Mouse (Mus musculus) heart, embryonic 11.5 days (tissue): ENCODE measurements around the gene Rmdn2. TPM values are rescaled to one million over a fixed set of nuclear protein-coding genes. Genes with fewer than 3 reads are reported as not detected.

Experiments
- ATAC-seq: fragments of 200-750 bp; cut with Nextera tagmentation; replicated peaks from 2 replicates; pipeline ENCODE4 v1.8.0; 2017; ENCODE audit warnings: moderate library complexity; ENCODE audit not compliant: insufficient number of reproducible peaks, low FRiP score, low TSS enrichment
- H3K27ac ChIP-seq: fragments of 300-500 bp; sonication (generic); 2 replicates; pipeline ENCODE4 v1.5.1; 2014; ENCODE audit warnings: mild to moderate bottlenecking, low read depth, low read length
- H3K27me3 ChIP-seq: fragments of 300-500 bp; sonication (generic); 2 replicates; pipeline ENCODE4 v1.6.1; 2014; ENCODE audit warnings: mild to moderate bottlenecking, low read length, mixed read lengths; ENCODE audit not compliant: control insufficient read depth, insufficient read depth
- H3K36me3 ChIP-seq: fragments of 300-500 bp; sonication (generic); 2 replicates; pipeline ENCODE4 v1.6.1; 2014; ENCODE audit warnings: mild to moderate bottlenecking, low read length, moderate library complexity, mixed read lengths; ENCODE audit not compliant: control insufficient read depth, insufficient read depth
- H3K4me1 ChIP-seq: fragments of 300-500 bp; sonication (generic); 2 replicates; pipeline ENCODE4 v1.6.1; 2014; ENCODE audit warnings: low read length; ENCODE audit not compliant: control insufficient read depth, insufficient read depth
- H3K4me2 ChIP-seq: fragments of 300-500 bp; sonication (generic); 2 replicates; pipeline ENCODE4 v1.6.1; 2014; ENCODE audit warnings: mild to moderate bottlenecking, moderate library complexity
- H3K4me3 ChIP-seq: fragments of 300-500 bp; sonication (generic); 2 replicates; pipeline ENCODE4 v1.5.1; 2014; ENCODE audit warnings: low read depth, low read length
- H3K9ac ChIP-seq: fragments of 300-500 bp; sonication (generic); 2 replicates; pipeline ENCODE4 v1.6.1; 2014; ENCODE audit warnings: mild to moderate bottlenecking, low read depth, low read length, moderate library complexity
- H3K9me3 ChIP-seq: fragments of 300-500 bp; sonication (generic); replicated peaks from 2 replicates; pipeline ENCODE4 v1.6.1; 2016; ENCODE audit warnings: low read length; ENCODE audit not compliant: control insufficient read depth
- WGBS: fragments of 180-500 bp; shearing (Covaris S2); extraction: QIAGEN DNeasy Blood & Tissue Kit; methylation state at CpG from one replicate; pipeline ENCODE4 v1.1.7; 2014; ENCODE audit not compliant: insufficient replicate concordance; 5-methylcytosine and 5-hydroxymethylcytosine counted together
- polyA plus RNA-seq: library from polyadenylated mRNA; unstranded; fragments of >200 nt; fragmentation: Nextera tagmentation; extraction: Ambion mirVana; gene quantifications from 2 replicates; pipeline ENCODE4 v1.2.1, GENCODE M21; 2014

Rmdn2 gene
- polyA plus RNA-seq, 1 experiment from 2014 or later: 20.2 TPM

DNA sequence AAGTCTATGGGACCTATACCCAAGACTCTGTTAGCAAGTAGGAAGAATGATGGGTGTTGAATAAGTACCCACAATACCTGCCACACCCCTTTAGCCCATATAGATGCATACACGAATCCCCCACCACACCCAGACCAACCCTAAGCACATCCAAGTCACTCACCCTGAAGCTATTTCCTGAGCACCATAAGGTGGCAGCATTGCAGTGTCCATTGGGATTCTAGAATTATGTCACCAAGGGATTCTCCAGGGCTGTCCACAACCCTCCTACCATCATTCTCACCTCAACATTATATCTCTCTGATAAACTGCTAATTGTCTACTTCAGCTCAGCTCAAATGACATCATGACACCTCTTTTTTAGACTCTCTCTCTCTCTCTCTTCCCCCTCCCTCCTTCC, 87.5 kb downstream of the Rmdn2 start:
- WGBS: 10% methylated on average over 1 of the region's 1 CpGs
- H3K36me3 ChIP-seq: no peaks in the 10 kb centered on the region
- no peak overlapping the region for H3K4me2 ChIP-seq
- ATAC-seq: no peak
- no peaks in the 10 kb centered on the region for H3K4me1 ChIP-seq
- H3K27me3 ChIP-seq: no peaks in the 10 kb centered on the region
- no peak overlapping the region for H3K27ac ChIP-seq
- no peak overlapping the region for H3K9ac ChIP-seq
- no peak overlapping the region for H3K4me3 ChIP-seq
- H3K9me3 ChIP-seq: no peaks in the 10 kb centered on the region

DNA sequence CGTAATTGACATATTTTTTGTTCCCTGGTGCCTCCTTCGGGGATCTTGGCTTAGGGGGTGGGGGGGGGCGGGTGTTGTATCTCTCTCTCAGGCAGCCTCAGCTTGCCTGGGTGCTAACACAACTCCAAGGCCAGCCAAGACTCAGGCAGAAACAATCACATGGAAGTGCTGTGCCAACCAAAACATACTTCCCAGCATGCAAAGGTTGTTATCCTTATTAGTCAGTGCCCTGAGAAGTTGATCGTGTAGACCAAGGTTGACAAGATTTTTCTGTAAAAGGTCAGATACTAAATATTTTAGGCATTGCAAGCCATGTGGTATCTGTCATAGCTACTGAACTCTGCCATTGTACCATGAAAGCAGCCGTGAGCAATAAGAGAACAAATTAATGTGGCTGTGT, 89.2 kb downstream of the Rmdn2 start:
- H3K4me1 ChIP-seq: no peaks in the 10 kb centered on the region
- no peaks in the 10 kb centered on the region for H3K9me3 ChIP-seq
- H3K27me3 ChIP-seq: no peaks in the 10 kb centered on the region
- H3K36me3 ChIP-seq: no peaks in the 10 kb centered on the region
- H3K27ac ChIP-seq: no peak overlapping the region
- H3K9ac ChIP-seq: no peak overlapping the region
- no peak for ATAC-seq
- no peak overlapping the region for H3K4me2 ChIP-seq
- H3K4me3 ChIP-seq: no peak overlapping the region
- 80% methylated on average over 5 of the region's 5 CpGs for WGBS

DNA sequence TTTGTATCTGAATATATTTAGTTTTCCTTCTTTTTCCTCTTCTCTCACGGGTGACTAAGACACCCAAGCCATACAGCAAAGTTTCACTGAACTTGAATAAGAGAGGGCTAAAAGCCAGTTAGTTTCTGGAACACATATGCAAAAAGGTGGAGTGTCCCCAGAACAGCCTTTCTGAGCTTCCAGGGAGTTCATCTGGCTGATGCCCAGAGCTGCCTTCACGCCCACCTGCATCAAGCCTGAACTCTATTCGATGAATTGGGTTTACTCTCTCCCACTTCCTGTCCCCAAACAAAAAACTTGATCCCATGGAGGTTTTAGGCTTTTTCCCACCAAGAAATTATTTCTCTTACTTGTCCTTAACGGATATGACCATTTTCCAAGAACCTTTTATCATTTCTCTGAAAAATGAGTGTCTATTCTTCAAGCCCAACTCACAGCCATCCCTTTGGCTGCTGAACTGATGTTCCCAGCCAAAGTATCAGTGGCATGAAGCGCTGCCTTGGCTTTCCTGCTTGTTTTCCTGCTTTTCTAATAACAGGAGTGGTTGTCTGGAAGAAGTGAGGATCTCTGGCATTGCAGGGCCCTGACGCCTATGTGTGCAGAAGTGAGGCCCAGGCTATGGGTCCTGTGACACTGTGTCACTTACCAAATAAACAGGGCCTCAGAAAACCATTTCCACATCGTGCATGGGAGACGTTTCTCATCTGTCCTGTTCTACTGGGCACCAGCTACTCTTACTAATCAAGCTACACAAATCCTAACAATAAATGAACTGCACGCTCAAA, 94.2 kb downstream of the Rmdn2 start:
- Histone ChIP-seq H3K4me2 (no peak overlapping the region), H3K4me3 (no peak overlapping the region), H3K9me3 (no peaks in the 10 kb centered on the region), H3K27me3 (no peaks in the 10 kb centered on the region; the same call in 1 of the 2 replicates), H3K4me1 (no peaks in the 10 kb centered on the region), H3K27ac (no peak overlapping the region), H3K9ac (no peak overlapping the region), H3K36me3 (no peaks in the 10 kb centered on the region)
- WGBS: 67% methylated on average over 9 of the region's 9 CpGs
- ATAC-seq: no peak

DNA sequence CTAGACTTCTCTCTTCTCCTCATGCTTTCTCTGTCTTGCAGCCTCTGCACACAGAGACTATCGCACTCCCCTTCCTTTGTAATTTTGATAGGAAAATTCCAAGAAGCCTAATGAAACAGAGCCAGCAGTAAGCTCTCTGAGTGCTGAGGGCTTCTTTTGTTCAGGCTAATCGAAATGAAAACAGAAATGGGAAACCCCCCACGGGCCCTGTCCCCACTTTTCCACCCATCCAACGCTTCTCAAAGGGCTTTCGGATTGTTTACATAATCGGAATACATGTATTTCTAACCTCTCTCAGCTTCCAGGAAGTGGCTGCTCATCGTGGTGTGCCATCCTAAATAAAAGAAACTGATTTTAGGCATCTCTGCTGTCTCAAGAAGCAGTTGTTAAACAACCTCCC, 96.5 kb downstream of the Rmdn2 start:
- Histone ChIP-seq H3K27me3 (peaks cover 15% of the 10 kb centered on the region), H3K9ac (no peak overlapping the region), H3K27ac (no peak overlapping the region), H3K4me3 (no peak overlapping the region), H3K36me3 (no peaks in the 10 kb centered on the region), H3K4me2 (0 out of 2 replicates have a peak overlapping the region, but pooled peaks have one; percentile 3), H3K9me3 (no peaks in the 10 kb centered on the region), H3K4me1 (peaks cover 5% of the 10 kb centered on the region)
- 19% methylated on average over 7 of the region's 7 CpGs for WGBS
- no peak for ATAC-seq

DNA sequence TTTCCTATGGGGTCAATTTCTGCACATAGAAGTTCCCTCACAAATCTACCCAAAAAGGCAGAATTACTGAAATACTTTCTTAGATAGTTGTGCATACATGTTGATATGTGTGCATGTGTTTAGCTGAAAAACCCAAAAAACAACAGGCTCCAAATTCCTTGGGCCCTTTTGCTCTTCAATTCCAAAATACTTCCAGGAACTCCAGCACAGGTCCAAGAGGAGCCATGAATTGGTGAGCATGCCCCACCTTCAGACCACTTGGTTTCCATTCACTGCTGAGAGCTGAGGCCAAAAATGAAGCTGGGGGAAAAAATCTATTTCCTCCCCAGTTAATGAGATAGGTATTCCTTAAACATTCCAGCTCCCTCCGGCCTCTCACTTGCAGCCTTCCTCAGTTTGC, 98.1 kb downstream of the Rmdn2 start:
- peaks cover 20% of the 10 kb centered on the region for H3K4me1 ChIP-seq
- WGBS: 56% methylated on average over 1 of the region's 1 CpGs

DNA sequence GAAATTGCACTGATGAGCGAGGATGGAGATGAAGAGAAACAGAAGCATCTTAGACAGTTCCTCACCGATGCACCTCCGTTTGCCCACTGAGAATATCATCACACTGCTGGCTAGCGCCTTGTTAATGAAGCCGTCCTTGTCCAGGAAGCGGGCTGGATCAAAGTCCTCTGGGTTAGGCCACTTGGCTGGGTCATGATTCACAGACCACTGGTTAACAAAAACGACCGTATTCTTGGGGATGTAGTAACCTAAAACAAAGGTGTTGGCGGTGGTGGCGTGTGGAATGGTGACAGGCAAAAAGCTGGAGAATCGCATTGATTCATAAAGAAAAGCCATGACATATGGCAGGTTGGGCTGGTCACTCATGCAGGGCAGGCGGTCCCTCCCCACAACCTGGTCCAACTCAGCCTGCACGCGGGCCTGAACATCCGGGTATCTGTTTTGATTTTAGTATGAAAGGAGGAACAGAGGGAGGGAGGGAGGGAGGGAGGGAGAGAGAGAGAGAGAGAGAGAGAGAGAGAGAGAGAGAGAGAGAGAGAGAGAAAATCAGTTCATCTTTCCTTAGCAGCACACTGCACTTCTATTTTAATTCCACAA, 98.7 kb downstream of the Rmdn2 start:
- no peak overlapping the region for H3K4me2 ChIP-seq
- no peaks in the 10 kb centered on the region for H3K36me3 ChIP-seq
- H3K4me1 ChIP-seq: peaks cover 23% of the 10 kb centered on the region
- no peak overlapping the region for H3K27ac ChIP-seq
- no peaks in the 10 kb centered on the region for H3K9me3 ChIP-seq
- no peak overlapping the region for H3K4me3 ChIP-seq
- WGBS: 20% methylated on average over 15 of the region's 15 CpGs
- ATAC-seq: no peak
- H3K27me3 ChIP-seq: peaks cover 37% of the 10 kb centered on the region
- H3K9ac ChIP-seq: no peak overlapping the region

More for the DNA sequence above, 98.1 kb downstream of the Rmdn2 start:
- Histone ChIP-seq H3K27me3 (peaks cover 30% of the 10 kb centered on the region), H3K9ac (no peak overlapping the region), H3K4me3 (no peak overlapping the region), H3K9me3 (no peaks in the 10 kb centered on the region), H3K27ac (no peak overlapping the region), H3K4me2 (no peak overlapping the region), H3K36me3 (no peaks in the 10 kb centered on the region)
- ATAC-seq: no peak

DNA sequence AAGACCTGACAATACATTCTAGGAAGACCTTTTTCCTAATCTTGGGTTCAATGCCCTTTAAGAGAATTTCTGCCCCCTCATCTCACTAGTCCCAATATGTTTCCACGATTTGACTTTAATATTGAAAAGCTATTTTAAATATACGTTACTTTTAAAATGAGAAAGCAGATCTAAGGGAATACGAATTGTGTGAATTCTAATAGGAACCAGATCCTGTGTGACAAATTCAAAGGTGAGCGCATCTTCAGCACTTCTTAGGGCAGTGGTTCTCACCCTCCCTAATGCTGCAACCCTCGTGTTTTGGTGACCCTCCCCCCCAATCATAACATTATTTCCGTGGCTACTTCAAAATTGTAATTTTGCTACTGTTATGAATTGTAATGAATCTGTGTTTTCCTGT, 100.3 kb downstream of the Rmdn2 start:
- H3K4me3 ChIP-seq: no peak overlapping the region
- WGBS: 19% methylated on average over 6 of the region's 6 CpGs
- no peaks in the 10 kb centered on the region for H3K36me3 ChIP-seq
- no peaks in the 10 kb centered on the region for H3K9me3 ChIP-seq
- H3K4me1 ChIP-seq: peaks cover 23% of the 10 kb centered on the region
- H3K27ac ChIP-seq: no peak overlapping the region
- H3K9ac ChIP-seq: no peak overlapping the region
- no peak overlapping the region for H3K4me2 ChIP-seq
- H3K27me3 ChIP-seq: peaks cover 37% of the 10 kb centered on the region
- no peak for ATAC-seq

DNA sequence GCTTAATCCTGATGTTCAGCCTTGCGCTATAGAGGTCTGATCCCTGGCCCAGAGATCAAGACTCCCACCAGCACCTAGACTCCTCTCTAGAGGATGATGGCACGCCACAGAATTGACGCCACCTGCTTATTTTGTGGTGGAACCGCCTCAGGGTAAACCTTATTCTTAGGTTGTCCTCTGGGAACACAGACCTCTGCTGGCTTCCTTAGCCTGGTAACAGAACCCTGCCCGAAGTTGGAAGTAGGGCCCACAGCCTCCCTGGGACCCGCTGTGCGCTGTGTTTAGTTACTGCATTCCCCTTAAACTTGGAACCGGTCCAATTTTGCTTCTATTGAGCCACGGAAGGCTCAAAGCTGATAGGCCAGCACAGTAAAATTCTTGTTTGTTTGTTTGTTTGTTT, 100.9 kb downstream of the Rmdn2 start:
- Histone ChIP-seq H3K4me1 (peaks cover 23% of the 10 kb centered on the region), H3K9ac (no peak overlapping the region), H3K36me3 (no peaks in the 10 kb centered on the region), H3K9me3 (no peaks in the 10 kb centered on the region), H3K27me3 (peaks cover 37% of the 10 kb centered on the region), H3K27ac (no peak overlapping the region), H3K4me3 (peak overlapping the region; percentile 10; the same call in 1 of the 2 replicates), H3K4me2 (no peak overlapping the region)
- ATAC-seq: no peak
- 5% methylated on average over 9 of the region's 9 CpGs for WGBS

DNA sequence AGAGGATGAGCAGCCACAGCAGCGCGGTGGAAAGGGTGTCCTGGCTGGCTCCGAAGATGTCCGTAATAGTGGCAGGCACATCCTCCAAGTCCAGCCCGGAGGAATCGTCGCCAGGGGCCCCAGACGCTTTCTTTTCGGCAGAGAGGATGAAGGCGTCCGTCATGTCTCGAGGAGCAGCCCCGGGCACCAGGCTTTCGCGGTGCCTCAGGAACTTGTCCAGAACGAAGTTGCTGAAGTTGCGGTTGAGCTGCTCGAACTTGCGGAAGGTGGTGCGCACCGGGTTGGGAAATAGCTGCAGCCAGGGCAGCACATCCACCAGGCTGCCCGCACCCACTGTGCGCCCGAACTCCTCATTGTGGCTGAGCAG, 101.6 kb downstream of the Rmdn2 start:
- WGBS: 1% methylated on average over 24 of the region's 24 CpGs
- Histone ChIP-seq H3K27me3 (peaks cover 40% of the 10 kb centered on the region), H3K27ac (no peak overlapping the region), H3K36me3 (no peaks in the 10 kb centered on the region), H3K4me3 (peak overlapping the region; percentile 48), H3K9me3 (no peaks in the 10 kb centered on the region), H3K9ac (no peak overlapping the region), H3K4me2 (peak overlapping the region; percentile 89), H3K4me1 (peaks cover 23% of the 10 kb centered on the region)
- no peak for ATAC-seq
